In the genomic region with DNA sequence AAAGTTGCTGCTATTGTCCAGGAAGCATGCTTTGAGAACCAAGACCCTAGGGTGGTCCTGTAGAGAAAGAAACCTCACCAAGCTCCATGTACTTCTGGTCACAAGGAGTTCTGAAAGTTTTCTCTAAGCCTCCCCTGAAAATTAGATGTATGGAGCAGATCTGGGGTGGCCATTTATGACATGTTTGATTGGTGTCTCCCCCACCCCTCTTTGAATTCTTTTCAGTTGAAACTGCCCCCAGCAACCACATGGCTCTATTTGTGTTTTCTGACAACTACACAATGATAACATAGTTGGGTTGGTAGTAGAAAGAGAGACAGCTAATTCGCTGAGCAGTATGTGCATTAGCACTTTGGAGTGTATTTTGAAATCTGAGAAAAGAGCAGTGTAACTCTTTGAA, we compare ENCODE assay signal across 16 mouse cellular contexts. TPM values are rescaled to one million over a fixed set of nuclear protein-coding genes. Genes with fewer than 3 reads are reported as not detected.
DNase-seq lines count a peak whose midpoint lies in the region; TF ChIP-seq lines count a peak whose summit lies in the region.
"Had no signal": no experiment of that assay in that cellular context is flagged by ENCODE, and none has a peak within 500 bp of the region (broad histone marks: within the 10 kb centered on the region; RNA-seq: fewer than 3 reads in every experiment).

No protein-coding gene starts in this region.

- peaks cover 65% of the 10 kb centered on the region for H3K79me2 ChIP-seq in myocyte (ENCODE audit: control insufficient read depth, insufficient read depth)

- DNase-seq in gastrocnemius, adult 2 months: no peak
- no peak for DNase-seq in gastrocnemius, adult 8-10 months (ENCODE audit: low spot score in 2 of 2)
- no peak for DNase-seq in left cerebral cortex, adult 2 months (ENCODE audit: extremely low spot score in 1 of 2, low spot score in 2 of 2)
- DNase-seq in left cerebral cortex, adult 18-20 months (ENCODE audit: low spot score in 2 of 2): no peak
- no peak for DNase-seq in frontal cortex, postnatal 36 days (ENCODE audit: low spot score in 2 of 2)
- no peak for DNase-seq in natural killer cell, adult 2 months (ENCODE audit: low spot score in 2 of 2)
- DNase-seq: adrenal gland, postnatal 36 days; embryo, embryonic 11 days; gastrocnemius, postnatal 14 days; kidney, postnatal 4 days; lung, postnatal 36 days; right cerebral cortex, postnatal 14 days had no signal

- peaks cover 58% of the 10 kb centered on the region for H3K4me1 ChIP-seq in bone marrow macrophage, adult 2 months (ENCODE audit: control insufficient read depth, insufficient read depth, low read length)

- no peak for TF ChIP-seq CTCF in gastrocnemius, adult 2 months (IDR thresholded peaks at IDR 0.05)
- TF ChIP-seq CTCF in left cerebral cortex, adult 2 months (IDR thresholded peaks at IDR 0.05): no peak
- TF ChIP-seq CTCF in bone marrow macrophage, adult 2 months (IDR thresholded peaks at IDR 0.05; ENCODE audit: low read depth, low read length): no peak

- H3ac ChIP-seq in myocyte (ENCODE audit: control insufficient read depth, insufficient read length): no peak overlapping the region

- H3K27me3 ChIP-seq in myocyte (ENCODE audit: control insufficient read depth, insufficient read depth, insufficient read length): no peaks in the 10 kb centered on the region
- H3K27me3 ChIP-seq: liver, embryonic 15.5 days had no signal

- H3K4me3 ChIP-seq in gastrocnemius, adult 2 months: no peak overlapping the region
- H3K4me3 ChIP-seq in left cerebral cortex, adult 2 months: no peak overlapping the region
- H3K4me3 ChIP-seq in bone marrow macrophage, adult 2 months (ENCODE audit: insufficient read depth, low read length): peak overlapping the region; percentile 96; the same call in 1 of the 2 replicates
- H3K4me3 ChIP-seq in myocyte: peak overlapping the region; percentile 84

- H3K36me3 ChIP-seq in myocyte (ENCODE audit: control insufficient read depth, insufficient read depth): no peaks in the 10 kb centered on the region
- H3K36me3 ChIP-seq: liver, embryonic 15.5 days had no signal

- H3K27ac ChIP-seq in gastrocnemius, adult 2 months: peak overlapping the region; percentile 94
- peak overlapping the region; percentile 84; the same call in 1 of the 2 replicates for H3K27ac ChIP-seq in left cerebral cortex, adult 2 months
- peak overlapping the region; percentile 80 for H3K27ac ChIP-seq in bone marrow macrophage, adult 2 months (ENCODE audit: insufficient read depth, low read depth, low read length)
- H3K27ac ChIP-seq: liver, embryonic 15.5 days had no signal

- H3K4me2 ChIP-seq in myocyte (ENCODE audit: low read depth): peak overlapping the region; percentile 91

- intact Hi-C loops in gastrocnemius, adult 2 months (cut with DNase I): no loop called here
- intact Hi-C loops in left cerebral cortex, adult 2 months (cut with DNase I): loop anchor here (2.0 kb wide), 1 partner anchor 57 kb away; no protein-coding TSS in a partner anchor

- TF ChIP-seq POLR2A in bone marrow macrophage, adult 2 months (IDR thresholded peaks at IDR 0.05; ENCODE audit: borderline replicate concordance, low read depth, low read length): no peak
- TF ChIP-seq POLR2A in myocyte (IDR thresholded peaks at IDR 0.05; ENCODE audit: insufficient read length, low read depth): no peak

TF ChIP-seq in myocyte, 11 proteins besides CTCF, POLR2A, EP300 and RAD21:
- TF ChIP-seq MYOD1 (IDR thresholded peaks at IDR 0.05; ENCODE audit: control insufficient read depth in 1 of 3, insufficient read length in 2 of 3, low read depth in 2 of 3) (no peak), TCF12 (IDR thresholded peaks at IDR 0.05; ENCODE audit: insufficient read depth, poor library complexity, severe bottlenecking) (no peak), POLR2AphosphoS2 (IDR thresholded peaks at IDR 0.05; ENCODE audit: insufficient read length, low read depth) (no peak), CEBPB (IDR thresholded peaks at IDR 0.05; ENCODE audit: insufficient read depth, poor library complexity, severe bottlenecking) (no peak), MAX (IDR thresholded peaks at IDR 0.05; ENCODE audit: low read depth) (no peak), USF1 (IDR thresholded peaks at IDR 0.05; ENCODE audit: low read depth) (no peak), TCF3 (IDR thresholded peaks at IDR 0.05; ENCODE audit: insufficient read length, low read depth) (no peak), SRF (IDR thresholded peaks at IDR 0.05; ENCODE audit: control insufficient read depth, insufficient read length, low read depth) (no peak), REST (IDR thresholded peaks at IDR 0.05; ENCODE audit: insufficient read depth, insufficient read length) (no peak), MYOG (IDR thresholded peaks at IDR 0.05; ENCODE audit: control insufficient read depth in 1 of 3, insufficient read depth in 1 of 3, insufficient read length in 2 of 3, low read depth in 2 of 3) (no peak), E2F4 (IDR thresholded peaks at IDR 0.05; ENCODE audit: insufficient read depth) (no peak)

RNA-seq across cellular contexts. Expression of gene Dgkd, which starts 2.4 kb away (rescaled TPM):
- 10 to 100 TPM; 31.3 to 32.9 TPM for total RNA-seq in gastrocnemius, adult 2 months (2021)
- 10 to 100 TPM; 23.4 to 30.2 (median 28.0) TPM for total RNA-seq in gastrocnemius, adult 8-10 months (2022)
- total RNA-seq in left cerebral cortex, adult 2 months (2021): 100 to 1,000 TPM in 1 of 2 experiments, 10 to 100 TPM in 1; 95.3 to 106 TPM
- 10 to 100 TPM; 96.9 to 97.1 TPM for total RNA-seq in left cerebral cortex, adult 18-20 months (2021)
- 91.0 and 100 TPM in 2 replicates for polyA plus RNA-seq in bone marrow macrophage, adult 2 months (2012; ENCODE audit: insufficient read depth, insufficient read length, missing spikeins)
- polyA plus RNA-seq in myocyte (2012; fragmentation: generic; extraction: Trizol): 59.3 TPM

RNA-seq across cellular contexts. Expression of gene Sag, which starts 52.0 kb away (rescaled TPM):
- under 1 TPM; 0.17 to 0.23 TPM for total RNA-seq in gastrocnemius, adult 2 months (2021)
- under 1 TPM in 1 of 4 experiments, not detected in 3; 0.16 TPM for total RNA-seq in gastrocnemius, adult 8-10 months (2022)
- 1 to 10 TPM; 2.2 to 3.3 TPM for total RNA-seq in left cerebral cortex, adult 2 months (2021)
- 1 to 10 TPM; 2.7 to 3.0 TPM for total RNA-seq in left cerebral cortex, adult 18-20 months (2021)
- polyA plus RNA-seq in bone marrow macrophage, adult 2 months (2012; ENCODE audit: insufficient read depth, insufficient read length, missing spikeins): 0.93 and 1.2 TPM in 2 replicates
- polyA plus RNA-seq in myocyte (2012; fragmentation: generic; extraction: Trizol): 0.72 TPM
- polyA plus RNA-seq: G1E had no signal

Comparison
In these comparisons a context has a peak if more than half of its experiments do, and no peak if none do; other contexts are left out.
1. H3K4me3 ChIP-seq: peak in bone marrow macrophage, adult 2 months (single experiment) and myocyte (single experiment); none in gastrocnemius, adult 2 months (single experiment) and left cerebral cortex, adult 2 months (single experiment).
2. Peak in every context shown above with its lines, with median percentiles within 50 percentile points of each other: H3K27ac ChIP-seq.